Mouse (Mus musculus) hindbrain, embryonic 13.5 days (tissue): ENCODE measurements at regions not wholly inside any gene's neighbourhood (a gene's known extent, or its start where the extent isn't known, plus 50 kb on each side); places are given as distances from the start of the nearest gene placed in this dataset. TPM values are rescaled to one million over a fixed set of nuclear protein-coding genes. Genes with fewer than 3 reads are reported as not detected.

Experiments used
- microRNA-seq: library from miRNA; unstranded; fragments of <30 nt; microRNA quantifications from one replicate; pipeline ENCODE4, GENCODE M21; 2016

Small RNA genes in the stretch of these regions (microRNA-seq; reads per million reads assigned to microRNA genes)
- not detected for gene Gm25978
